Mouse (Mus musculus) frontal cortex, adult 2 months (tissue): ENCODE results near the gene Ecm1. TPM values are rescaled to one million over a fixed set of nuclear protein-coding genes. Genes with fewer than 3 reads are reported as not detected.

Source experiments
- DNase-seq, 2 experiments: peaks; one replicate each; pipeline ENCODE4 v3.0.0; 2022; ENCODE audit warnings: low spot score in 1 of 2; ENCODE audit errors: extremely low spot score in 1 of 2
- polyA plus RNA-seq: library from polyadenylated mRNA; depleted of rRNA; stranded (reverse); fragments of >200 nt; gene quantifications from 2 replicates; pipeline ENCODE4 v1.2.3, GENCODE M21; 2012; rRNA removed

The Ecm1 gene
- 19.9 and 23.0 TPM in 2 replicates for polyA plus RNA-seq

GRCm38 (mm10) chr3:95739353-95740104 lies at the start of gene Ecm1:
Gene Ecm1 (minus strand): TSS chr3:95739569.
- DNase-seq, result peak; percentile 43 to 69

- no peak for DNase-seq
These were observed 46.1 kb upstream of the Ecm1 start for GRCm38 (mm10) chr3:95785501-95785900.

- no peak for DNase-seq
These were observed 32.6 kb upstream of the Ecm1 start for GRCm38 (mm10) chr3:95771985-95772384.

GRCm38 (mm10) chr3:95765534-95765933 lies 26.2 kb upstream of the Ecm1 start:
- DNase-seq, result no peak

GRCm38 (mm10) chr3:95763811-95764210 lies 24.4 kb upstream of the Ecm1 start:
- DNase-seq, result no peak

GRCm38 (mm10) chr3:95762961-95763360 lies 23.6 kb upstream of the Ecm1 start:
- DNase-seq, result no peak

- DNase-seq, result no peak
These were observed 22.4 kb upstream of the Ecm1 start for GRCm38 (mm10) chr3:95761771-95762170.

- DNase-seq, result no peak
These were observed 21.3 kb upstream of the Ecm1 start for GRCm38 (mm10) chr3:95760656-95761055.

GRCm38 (mm10) chr3:95760106-95760505 lies 20.7 kb upstream of the Ecm1 start, which contains the start of gene Tars2:
Gene Tars2 (minus strand): TSS chr3:95760206.
- no peak for DNase-seq

- DNase-seq, result no peak
These were observed 19.3 kb upstream of the Ecm1 start for GRCm38 (mm10) chr3:95758467-95759218.

- DNase-seq, result no peak
These were observed 17.4 kb upstream of the Ecm1 start for GRCm38 (mm10) chr3:95756808-95757207.

GRCm38 (mm10) chr3:95754345-95755206 lies 15.2 kb upstream of the Ecm1 start:
- DNase-seq, result peak; percentile 95 to 98

GRCm38 (mm10) chr3:95752935-95753334 lies 13.6 kb upstream of the Ecm1 start:
- DNase-seq, result no peak

GRCm38 (mm10) chr3:95740406-95740805 lies 1.0 kb upstream of the Ecm1 start:
- no peak for DNase-seq

GRCm38 (mm10) chr3:95735071-95735670 lies 4.2 kb downstream of the Ecm1 start:
- no peak for DNase-seq

- no peak for DNase-seq
These were observed 5.2 kb downstream of the Ecm1 start for GRCm38 (mm10) chr3:95734092-95734702.

- no peak for DNase-seq
These were observed 6.4 kb downstream of the Ecm1 start for GRCm38 (mm10) chr3:95732744-95733521.

GRCm38 (mm10) chr3:95732297-95732696 lies 7.1 kb downstream of the Ecm1 start:
- DNase-seq, result no peak

GRCm38 (mm10) chr3:95731802-95732201 lies 7.6 kb downstream of the Ecm1 start:
- no peak for DNase-seq
